Mouse (Mus musculus) G1E (cell line): ENCODE results near the gene Klk1b1.

Experiments used
- CTCF ChIP-seq: IDR thresholded peaks from 2 replicates; pipeline ENCODE4 v1.5.1; 2012; ENCODE audit warnings: low read depth, low read length, inconsistent platforms, mixed read lengths
- GATA1 ChIP-seq: IDR thresholded peaks from 2 replicates; pipeline ENCODE4 v1.6.1; 2012; ENCODE audit warnings: borderline replicate concordance, low read length, inconsistent platforms, mixed read lengths
- GATA2 ChIP-seq: IDR thresholded peaks from 2 replicates; pipeline ENCODE4 v1.6.1; 2012; ENCODE audit warnings: low read depth, low read length, inconsistent platforms, borderline replicate concordance
- POLR2AphosphoS5 ChIP-seq: IDR thresholded peaks from 2 replicates; pipeline ENCODE4 v1.6.1; 2012; ENCODE audit warnings: low read depth, low read length, inconsistent platforms; ENCODE audit not compliant: insufficient replicate concordance
- TAL1 ChIP-seq: conservative IDR thresholded peaks from 2 replicates; pipeline ENCODE4 v1.6.1; 2012; ENCODE audit warnings: low read depth, low read length, inconsistent platforms, mixed read lengths

DNA sequence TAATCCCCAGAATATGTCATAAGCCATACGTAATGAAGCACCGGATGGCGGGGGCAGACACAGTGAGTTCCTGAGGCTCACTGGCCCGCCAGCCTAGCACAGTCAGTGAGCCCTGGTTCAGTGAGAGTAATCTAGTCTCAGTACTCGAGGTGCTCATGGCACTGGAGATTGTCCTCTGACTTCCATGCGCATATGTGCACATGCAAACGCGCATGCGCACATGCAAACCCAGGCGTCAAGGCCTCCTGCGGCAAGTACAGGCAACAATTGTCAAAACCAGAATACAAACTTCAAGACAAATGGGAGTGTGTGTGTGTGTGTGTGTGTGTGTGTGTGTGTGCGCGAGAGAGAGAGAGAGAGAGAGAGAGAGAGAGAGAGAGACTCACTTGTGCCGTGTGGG lies 30.0 kb upstream of the Klk1b1 start:
- TF ChIP-seq CTCF (no peak), TAL1 (no peak), GATA1 (no peak), GATA2 (no peak), POLR2AphosphoS5 (no peak)
